ENCODE assay signal across 18 mouse cellular contexts in genomic region chr1:42418233-42418632, GRCm38 (mm10).
"Had no signal": no experiment of that assay in that cellular context is flagged by ENCODE, and none has a peak within 500 bp of the region (broad histone marks: within the 10 kb centered on the region; RNA-seq: fewer than 3 reads in every experiment).

No protein-coding gene starts in this region.

- H3K9me3 ChIP-seq: liver, embryonic 12.5 days; midbrain, embryonic 10.5 days; midbrain, embryonic 12.5 days; neural tube, embryonic 13.5 days; neural tube, embryonic 15.5 days had no signal

- H3K9ac ChIP-seq: liver, embryonic 12.5 days; liver, embryonic 14.5 days; midbrain, embryonic 12.5 days; neural tube, embryonic 13.5 days; neural tube, embryonic 15.5 days had no signal

- H3K4me2 ChIP-seq: liver, embryonic 12.5 days; midbrain, embryonic 12.5 days; neural tube, embryonic 13.5 days; neural tube, embryonic 15.5 days had no signal

- ATAC-seq: liver, embryonic 12.5 days; lung, postnatal 0 days had no signal

- H3K27me3 ChIP-seq: neural tube, embryonic 15.5 days had no signal

- H3K4me3 ChIP-seq: liver, embryonic 12.5 days; midbrain, embryonic 10.5 days; midbrain, embryonic 12.5 days; myocyte; neural tube, embryonic 13.5 days; neural tube, embryonic 15.5 days had no signal

- H3K27ac ChIP-seq: liver, embryonic 12.5 days; liver, embryonic 14.5 days; midbrain, embryonic 12.5 days; neural tube, embryonic 13.5 days; neural tube, embryonic 15.5 days had no signal

- H3K4me1 ChIP-seq: liver, embryonic 12.5 days had no signal

- H3K36me3 ChIP-seq: liver, embryonic 12.5 days; midbrain, embryonic 10.5 days; midbrain, embryonic 12.5 days; neural tube, embryonic 13.5 days; neural tube, embryonic 15.5 days had no signal

- DNase-seq: lung, adult 18-20 months; midbrain, embryonic 14.5 days; retina, postnatal 1 day; right cerebral cortex, adult 18-20 months; right cerebral cortex, postnatal 25 days; right cerebral cortex, postnatal 4 days; spleen, adult 18-20 months; thymus, adult 18-20 months; thymus, postnatal 14 days; thymus, postnatal 36 days had no signal
